Mouse (Mus musculus) thymus, postnatal 4 days (tissue): Measurements from ENCODE around the gene Foxd3.
"Not testable (repeated sequence)": the region's sequence is repeated elsewhere in the genome, so short reads cannot be mapped to it uniquely, and the experiment has no call there.

Experiments
- DNase-seq: peaks from one replicate; pipeline ENCODE4 v3.0.0; 2021

Foxd3 gene

DNA sequence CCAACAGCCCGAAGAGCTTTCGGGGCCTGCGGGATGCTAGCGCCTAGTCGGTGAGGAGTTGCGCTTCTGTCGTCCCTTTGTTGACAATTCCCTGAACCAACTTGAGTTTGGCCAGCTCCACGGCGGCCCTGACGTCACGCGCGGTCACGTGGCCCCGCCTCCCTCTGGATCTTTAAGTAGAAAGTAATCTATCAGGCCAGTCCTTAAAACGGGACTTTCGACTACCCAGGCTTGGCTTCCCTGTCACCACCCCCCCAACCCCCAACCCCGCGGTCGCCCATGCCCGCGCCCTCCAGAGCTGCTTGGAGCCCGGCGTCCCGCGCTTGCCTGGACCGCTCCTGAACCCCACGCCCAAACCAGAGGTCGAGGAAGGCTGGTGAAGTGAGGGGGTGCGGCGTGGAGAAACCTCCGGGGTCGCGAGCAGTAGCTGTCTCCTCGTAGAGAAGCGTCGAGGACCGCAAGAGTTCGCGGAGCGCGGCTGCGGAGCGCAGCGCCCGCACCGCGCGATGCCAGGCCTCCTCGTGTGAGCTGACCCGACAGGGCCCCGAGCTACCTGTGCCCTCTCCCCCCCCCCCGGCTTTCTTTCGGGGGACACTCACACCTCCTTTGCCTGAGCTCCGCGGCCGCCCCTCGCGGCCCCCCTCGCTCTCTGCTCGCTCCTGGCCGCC, at the start of gene Foxd3:
Foxd3 (plus strand) TSS at position 363 of the 668 bp plus-strand sequence.
- no peak for DNase-seq

DNA sequence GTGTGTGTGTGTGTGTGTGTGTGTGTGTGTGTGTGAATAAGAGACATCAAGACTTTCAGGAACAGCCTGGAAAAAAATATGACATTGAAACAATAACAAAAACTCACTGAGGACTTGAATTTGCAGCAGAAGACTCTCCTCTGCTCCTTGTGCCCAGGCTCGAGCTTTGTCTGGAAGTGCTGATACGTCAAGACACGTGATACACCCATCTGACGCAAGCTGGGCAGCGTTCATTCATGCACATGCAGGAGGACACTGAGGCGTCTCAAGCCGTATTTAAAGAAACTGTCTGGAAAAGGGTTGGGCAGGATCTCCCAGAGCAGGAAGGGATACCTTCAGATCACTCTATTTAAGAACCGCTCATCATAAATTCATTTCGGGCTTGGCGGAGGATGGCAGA, 43.9 kb upstream of the Foxd3 start:
- no peak for DNase-seq

DNA sequence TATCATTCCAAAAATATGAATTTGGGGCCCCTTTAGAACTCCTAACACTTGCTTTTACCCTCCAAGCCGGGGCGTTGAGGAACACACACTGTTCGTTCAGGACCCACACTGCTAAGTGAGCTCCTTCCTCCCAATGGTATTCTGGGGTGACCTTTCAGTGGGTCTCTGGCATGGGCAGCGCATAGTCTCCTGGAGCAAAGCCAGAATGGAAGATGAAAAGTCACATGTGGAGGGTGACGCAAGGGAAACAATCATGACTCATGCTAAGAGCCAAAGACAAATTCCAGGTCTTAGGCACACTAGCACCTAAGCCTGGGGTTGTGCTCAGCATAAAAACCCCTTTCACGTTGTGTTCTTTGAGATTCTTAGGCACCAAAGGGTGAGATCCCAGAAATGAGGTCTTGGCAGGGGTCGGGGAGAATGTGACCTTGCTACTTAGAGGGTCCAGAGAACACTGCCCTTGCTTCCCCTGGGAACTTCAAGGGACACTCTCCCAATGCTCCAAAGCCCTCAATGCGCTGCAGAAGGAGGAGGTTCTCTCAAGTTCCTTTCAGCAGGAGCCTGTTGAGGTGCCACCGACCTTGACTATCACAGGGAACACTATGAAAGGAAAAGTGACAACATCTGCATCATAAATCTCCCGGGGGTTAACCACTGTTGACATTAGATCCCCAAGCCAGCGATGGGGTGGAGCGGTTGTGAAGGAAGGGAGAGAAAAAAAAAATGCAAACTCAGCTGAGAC, 43.3 kb upstream of the Foxd3 start:
- DNase-seq: no peak

DNA sequence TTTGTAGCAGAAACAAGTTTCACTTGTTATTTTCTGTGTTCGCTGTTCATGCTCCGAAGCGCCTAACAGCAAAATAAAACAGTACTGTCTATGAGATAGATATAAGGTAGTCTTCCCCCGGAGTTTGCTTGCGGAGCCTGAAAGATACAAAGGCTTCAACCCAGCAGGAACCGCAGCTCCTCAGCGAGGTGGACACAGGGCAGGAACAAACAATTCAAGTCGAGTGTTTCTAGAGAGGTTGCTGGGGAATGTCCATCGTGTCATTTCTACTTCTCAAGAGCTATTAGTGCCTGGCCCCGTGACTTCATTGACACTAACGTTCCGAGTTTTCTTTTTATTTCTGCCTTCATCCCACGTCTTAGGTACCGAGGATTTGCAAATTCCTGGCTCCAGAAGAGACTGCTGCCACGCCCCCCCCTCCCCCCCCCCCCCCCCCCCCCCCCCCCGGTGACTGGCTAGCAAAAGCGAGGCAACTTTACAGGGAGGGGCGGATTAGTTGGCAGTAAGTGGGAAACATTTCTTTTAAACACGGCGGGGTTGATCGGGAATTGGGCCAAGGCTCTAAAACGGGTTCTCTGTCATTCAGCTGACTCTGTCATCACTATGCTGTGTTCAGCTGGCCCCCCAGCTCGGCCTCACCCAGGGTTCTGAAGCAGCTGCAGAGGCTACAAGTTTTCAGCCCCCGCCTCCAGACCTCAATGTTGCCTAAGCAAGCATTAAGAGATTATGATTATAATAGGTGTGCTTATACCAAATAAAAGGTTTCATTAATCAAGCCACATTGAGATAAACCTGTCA, 29.9 kb upstream of the Foxd3 start:
- no peak for DNase-seq

DNA sequence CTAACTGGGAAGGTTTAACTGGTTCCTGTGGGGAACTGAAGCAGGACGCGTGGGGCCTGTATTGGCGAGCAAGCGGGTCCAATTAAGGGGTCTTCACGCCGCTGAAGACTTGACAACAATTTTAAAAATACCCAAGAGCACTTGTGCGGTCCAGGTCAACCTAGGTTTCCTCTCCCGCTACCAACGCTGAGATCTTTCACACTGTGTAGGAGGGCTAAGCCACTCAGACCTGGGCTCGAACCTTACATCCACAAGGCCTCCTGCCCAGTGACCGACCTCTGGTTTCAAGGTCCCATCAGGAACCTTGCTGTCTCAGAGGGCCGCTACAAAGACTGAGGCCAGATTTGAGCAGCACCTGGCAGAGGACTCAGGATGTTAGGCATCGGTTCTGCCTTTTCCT, 29.0 kb upstream of the Foxd3 start:
- no peak for DNase-seq

DNA sequence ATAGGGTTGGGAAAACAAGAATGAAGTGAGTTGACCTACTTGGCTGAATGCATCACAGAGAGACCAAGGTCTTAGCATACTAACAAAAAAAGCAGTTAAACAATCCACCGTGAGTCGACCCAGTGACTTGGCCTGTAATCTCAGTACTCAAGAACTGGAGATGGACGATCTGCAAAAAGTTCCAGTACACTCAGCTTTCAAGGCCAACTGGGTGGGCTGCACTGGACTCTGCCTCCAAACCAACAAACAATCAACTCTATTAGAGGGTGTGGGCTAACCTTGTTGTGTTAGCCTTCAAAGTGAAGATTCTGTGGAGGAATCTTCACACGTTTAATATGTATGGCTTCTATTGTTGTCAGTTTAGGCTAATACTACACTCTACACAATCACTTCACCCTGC, 20.1 kb upstream of the Foxd3 start:
- DNase-seq: no peak

DNA sequence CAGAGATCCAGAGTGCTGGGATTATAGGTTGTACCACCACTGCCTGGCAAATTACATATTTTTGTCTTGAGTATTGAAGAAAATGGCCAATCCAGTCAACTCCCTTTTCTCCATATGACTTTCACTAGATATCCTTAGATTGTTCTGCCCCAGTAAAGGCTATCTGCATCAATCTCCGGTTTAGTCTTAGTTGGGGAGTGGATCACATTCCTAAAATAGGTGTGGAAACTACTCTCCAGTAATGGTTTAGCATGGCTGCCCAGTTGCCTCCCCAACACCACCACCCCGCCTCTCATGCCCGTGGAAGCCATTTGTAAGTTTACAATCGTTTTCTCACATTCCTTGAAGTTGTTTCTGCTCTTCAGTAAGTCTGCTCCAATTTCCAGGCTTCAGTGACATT, 19.4 kb upstream of the Foxd3 start:
- no peak for DNase-seq

DNA sequence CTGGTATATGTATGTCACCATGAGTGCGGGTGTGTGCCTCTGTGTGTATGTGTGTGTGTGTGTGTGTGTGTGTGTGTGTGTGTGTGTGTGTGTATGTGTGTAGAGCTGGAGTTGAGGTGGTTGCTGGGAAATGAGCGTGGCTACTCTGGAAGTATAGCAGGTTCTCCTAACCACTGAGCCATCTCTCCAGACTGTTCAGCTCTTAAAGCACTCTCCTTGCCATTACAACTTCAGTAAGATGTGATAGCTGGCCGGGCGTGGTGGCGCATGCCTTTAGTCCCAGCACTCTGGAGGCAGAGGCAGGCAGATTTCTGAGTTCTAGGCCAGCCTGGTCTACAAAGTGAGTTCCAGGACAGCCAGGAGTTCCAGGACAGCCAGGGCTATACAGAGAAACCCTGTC, 15.5 kb upstream of the Foxd3 start:
- not testable (repeated sequence) for DNase-seq

DNA sequence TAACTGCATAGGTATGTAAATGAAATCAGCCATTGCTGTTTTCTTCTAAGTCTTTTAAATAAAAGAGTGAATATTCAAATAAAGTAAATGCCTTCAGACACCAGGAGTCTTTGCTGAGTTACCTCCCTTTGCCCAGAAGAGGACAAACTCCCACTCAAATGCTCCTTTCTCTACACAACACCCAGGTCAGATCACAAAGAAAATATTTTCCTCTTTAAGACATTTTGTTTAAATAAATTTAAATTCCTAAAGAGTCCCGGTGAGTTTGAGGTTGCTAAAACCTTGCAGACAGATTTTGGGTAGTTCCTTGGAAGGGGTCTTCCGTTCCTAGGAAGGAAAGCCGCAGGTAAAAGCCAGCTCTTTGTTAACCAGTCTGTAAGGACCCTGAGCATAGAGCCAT, 14.2 kb upstream of the Foxd3 start:
- no peak for DNase-seq

DNA sequence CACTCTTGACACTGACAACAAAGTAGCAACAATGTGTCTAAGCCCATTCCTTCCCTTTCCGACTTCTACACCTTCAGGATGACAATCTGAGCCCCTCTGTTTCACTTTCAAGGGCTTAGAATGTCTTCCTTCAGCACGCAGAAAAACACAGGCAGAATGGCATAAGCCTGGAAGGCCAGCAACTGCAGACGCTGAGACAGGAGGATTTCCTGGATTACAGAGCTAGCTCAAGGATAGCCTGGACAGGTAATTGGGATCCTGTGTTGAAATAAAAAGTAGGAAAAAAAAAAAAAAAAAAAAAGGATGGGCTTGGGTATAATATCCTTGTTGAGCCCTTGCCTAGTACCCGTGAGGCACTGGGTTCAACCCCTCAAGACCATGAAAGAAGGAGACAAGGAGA, 10.5 kb upstream of the Foxd3 start:
- no peak for DNase-seq

DNA sequence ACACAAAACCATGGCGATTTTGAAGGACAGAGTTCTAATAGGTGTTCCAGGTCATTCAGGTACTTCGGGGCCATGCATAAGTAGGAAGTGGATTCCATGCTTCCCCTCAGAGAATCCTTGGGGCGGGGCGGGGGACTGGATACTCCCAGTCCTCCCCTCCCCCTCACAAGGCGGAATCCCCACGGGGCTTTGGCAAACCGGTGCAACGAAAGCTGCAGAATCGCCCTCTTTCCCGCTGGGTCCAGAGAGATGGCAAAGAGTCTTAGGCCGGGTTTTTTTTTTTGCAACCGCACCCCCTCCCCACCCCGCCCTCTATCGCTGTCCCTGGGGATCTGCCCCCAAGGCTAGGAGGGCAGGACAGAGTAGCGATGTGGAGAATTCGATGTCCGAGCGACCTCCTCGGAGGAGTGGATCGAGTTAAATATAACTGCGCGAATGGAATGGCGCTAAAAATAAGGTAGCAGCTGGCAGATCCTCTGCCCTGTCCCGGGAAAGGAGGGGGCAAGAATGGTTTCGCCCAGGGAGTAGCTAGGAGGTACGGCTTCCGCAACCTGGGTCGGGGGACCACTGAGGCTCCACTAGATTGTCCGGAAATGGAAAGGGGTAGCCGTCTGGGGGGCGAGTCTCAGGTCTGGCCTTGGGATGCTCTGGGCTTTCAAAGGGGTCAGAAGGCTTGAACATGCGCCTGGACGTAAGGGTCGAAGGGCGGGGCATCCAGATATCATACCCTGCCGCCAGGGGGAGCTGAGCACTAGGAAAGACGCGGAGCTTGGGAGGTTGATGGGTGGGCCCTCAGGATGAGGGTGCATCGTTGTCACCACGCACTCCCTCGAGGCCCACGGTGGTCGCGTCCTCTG, 5.8 kb upstream of the Foxd3 start:
- peak; percentile 47 for DNase-seq

DNA sequence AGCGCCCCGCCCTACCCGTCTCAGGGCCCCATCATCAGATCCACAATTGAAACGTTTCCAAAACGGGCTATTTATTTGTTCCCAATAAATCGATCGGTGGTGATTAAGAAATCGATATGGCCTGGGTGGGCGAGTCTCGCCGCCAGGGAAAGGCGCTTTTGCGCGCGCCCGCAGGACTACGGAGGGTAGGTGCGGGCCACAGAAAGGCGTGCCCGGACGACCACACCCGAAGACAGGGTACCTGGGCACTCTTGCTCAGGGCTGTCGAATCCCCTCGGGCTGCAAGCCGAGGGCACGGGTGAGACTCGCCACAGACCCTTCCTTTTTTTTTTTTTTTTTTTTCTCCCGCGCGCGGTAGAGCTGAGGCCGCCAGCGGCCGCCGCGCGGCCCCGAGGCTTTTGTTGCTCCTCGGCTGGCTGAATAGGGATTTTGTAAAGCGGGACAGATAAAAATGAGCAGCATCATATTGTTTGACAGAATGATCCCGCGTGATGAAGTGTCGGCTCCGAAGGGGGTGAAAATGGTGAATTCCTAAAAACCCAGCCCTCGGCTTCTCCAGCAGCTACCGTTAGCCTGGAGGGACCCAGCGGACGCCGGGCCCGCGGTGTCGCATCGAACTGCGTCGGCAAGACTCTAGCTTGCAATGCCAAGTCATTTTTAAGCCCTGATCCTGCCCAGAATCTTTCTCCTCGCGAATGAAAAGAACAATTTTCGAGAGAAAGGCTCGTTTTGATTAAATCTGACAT, 5.0 kb upstream of the Foxd3 start:
- no peak for DNase-seq

DNA sequence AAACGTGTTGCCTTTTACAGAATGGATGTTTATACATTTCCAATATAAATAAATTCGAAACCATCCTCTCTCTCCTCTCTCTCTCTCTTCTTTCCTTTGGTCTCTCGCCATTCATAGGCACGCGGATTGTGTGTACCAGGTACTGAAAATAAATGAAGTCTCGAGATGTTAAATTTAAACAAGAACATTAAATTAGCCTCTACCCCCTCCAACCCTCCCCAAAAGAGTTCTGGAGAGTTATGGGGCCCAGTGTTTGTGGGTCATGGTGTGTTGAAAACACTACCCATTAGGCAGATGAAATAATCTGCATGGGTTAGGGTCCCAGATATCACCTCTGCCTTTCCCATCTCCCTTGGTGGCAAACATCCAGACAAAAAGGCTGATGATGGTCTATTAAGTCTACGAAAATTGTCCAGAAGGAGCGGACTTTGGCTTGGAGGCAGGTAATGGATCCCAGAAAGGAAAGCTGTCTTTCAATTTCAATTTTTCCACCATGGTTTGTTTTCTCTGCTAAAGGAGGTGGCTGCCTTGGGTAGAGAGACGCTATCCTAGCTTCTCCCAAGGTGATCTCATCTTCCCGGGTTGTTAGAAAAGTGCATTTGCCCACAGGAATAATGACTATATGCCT, 4.2 kb upstream of the Foxd3 start:
- DNase-seq: no peak

DNA sequence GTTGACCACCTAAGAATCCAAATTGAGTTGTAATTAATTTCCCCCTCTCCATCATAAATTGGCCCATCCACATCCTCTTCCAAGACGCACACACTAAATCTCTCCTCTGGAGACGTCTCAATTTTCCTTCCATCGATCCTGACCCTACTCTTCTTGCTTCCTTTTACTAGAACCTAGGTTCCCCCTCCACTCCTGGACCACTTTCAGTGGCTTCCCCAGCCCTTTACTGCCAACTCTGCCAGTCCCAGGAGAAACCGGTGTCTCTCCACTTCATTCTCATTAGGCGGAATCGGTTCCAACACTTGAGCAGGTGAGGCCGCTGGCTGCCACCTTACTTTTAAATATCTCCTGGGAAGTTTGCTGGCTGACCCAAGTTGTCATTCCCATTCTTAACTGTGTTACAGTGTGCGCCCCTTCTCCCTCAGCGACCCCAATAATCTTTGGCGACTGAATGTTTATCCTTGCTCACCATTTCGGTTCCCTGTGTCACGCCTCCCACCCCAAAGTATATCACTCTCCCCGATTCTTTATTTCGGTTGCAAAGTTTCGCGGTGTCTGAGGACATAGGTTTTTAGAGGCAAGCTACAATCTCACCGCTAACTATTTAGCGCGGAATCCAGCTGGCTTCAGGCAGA, 3.4 kb upstream of the Foxd3 start:
- no peak for DNase-seq

DNA sequence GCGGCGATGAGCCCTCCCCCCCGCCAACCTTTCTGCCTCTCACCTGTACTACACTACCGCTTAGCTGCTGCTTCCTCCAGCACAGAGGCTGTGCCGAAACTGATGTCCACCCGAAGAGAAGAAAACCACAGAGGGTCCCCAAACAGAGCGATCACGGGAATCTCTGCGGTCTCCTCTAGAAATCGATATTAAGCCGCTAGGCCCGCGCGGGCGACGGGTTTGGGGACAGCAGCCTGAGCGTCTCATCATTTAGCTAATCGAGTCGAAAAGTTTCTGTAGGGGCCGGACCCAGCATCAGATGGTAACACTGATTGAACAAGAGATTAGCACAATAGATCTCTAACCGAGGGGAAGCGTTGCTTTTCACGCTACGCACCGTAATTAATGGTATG, 2.9 kb upstream of the Foxd3 start:
- no peak for DNase-seq

DNA sequence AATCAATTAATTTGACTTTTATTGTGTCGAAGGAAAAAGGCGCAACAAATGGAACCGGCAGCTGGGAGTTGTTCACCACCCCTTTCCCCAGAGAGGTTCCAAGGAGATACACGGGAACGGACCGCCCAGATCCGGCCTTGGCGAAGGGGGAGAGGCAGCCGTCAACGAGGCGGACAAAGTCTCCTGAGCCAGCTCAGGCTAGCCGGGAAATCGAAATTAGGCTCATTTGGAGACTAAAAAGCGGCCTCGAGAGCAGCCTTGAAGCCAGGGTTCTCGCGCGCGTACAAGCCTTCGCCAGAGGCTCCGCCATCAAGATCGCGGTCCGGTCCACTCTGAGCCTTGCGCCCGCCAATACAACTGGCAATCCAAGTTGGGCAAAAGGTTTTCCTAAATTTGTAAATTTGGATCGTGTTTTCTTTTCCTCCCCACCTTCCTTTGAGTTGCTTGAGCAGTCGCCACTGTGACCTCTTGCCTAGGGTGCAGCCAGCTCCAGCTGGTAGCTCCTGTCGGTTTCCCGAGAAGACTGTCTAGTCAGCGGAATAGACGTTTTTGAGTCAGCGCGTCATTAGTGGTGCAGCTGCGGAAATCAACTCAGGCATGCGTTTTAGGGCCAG, 2.4 kb upstream of the Foxd3 start:
- DNase-seq: no peak

DNA sequence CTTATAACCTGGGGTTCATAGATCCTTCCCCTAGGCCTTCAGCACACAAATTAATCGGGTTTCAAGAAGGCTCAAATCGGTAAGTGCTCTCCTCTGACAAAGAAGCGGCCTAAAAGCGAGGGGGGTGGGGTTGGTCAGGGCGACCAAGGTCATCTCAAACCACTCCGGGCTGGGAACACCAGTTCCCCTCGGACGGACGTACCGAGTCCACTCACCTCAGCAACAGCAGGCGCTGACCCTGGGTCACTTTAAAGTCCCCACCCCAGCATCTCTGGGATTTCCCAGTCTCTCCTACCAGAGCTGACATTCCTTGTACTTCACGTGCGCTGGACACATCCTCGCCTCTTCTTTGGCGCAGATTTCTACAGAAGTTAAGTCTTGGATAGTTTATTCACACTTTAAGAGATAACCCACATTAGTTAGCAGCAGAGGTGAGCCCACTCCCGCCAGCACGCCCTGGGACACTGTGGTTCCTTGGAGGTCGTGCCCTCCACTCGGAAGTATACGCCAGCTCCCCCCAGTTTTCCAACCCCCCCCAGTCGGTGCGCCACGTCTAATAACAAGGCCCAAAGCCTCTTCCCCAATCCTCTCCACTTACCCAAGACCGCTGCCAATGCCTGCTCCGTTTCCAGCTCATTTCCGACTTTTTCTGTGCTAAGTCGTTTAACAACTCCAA, 1.3 kb upstream of the Foxd3 start:
- no peak for DNase-seq

DNA sequence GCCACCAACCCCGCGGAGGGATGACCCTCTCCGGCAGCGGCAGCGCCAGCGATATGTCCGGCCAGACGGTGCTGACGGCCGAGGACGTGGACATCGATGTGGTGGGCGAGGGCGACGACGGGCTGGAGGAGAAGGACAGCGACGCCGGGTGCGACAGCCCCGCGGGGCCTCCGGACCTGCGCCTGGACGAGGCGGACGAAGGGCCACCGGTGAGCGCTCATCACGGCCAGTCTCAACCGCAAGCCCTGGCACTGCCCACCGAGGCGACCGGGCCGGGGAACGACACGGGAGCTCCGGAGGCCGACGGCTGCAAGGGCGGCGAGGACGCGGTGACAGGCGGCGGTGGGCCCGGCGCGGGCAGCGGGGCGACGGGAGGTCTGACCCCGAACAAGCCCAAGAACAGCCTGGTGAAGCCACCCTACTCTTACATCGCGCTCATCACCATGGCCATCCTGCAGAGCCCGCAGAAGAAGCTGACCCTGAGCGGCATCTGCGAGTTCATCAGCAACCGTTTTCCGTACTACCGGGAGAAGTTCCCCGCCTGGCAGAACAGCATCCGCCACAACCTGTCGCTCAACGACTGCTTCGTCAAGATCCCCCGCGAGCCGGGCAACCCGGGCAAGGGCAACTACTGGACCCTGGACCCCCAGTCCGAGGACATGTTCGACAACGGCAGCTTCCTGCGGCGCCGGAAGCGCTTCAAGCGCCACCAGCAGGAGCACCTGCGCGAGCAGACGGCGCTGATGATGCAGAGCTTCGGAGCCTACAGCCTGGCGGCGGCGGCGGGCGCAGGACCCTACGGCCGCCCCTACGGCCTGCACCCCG, 718 bp downstream of the Foxd3 start:
- peak; percentile 51 for DNase-seq

DNA sequence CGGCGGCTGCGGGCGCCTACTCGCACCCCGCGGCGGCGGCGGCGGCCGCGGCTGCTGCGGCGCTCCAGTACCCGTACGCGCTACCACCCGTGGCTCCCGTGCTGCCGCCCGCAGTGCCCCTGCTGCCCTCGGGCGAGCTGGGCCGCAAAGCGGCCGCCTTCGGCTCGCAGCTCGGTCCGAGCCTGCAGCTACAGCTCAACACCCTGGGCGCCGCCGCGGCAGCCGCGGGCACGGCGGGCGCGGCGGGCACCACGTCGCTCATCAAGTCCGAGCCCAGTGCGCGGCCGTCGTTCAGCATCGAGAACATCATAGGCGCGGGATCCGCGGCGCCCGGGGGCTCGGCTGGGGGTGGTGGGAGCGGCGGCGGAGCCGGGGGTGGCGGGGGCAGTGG, 1.3 kb downstream of the Foxd3 start:
- no peak for DNase-seq
